Mouse (Mus musculus): ENCODE data around the gene Ccndbp1. TPM values are rescaled to one million over a fixed set of nuclear protein-coding genes. Genes with fewer than 3 reads are reported as not detected.

Gene Ccndbp1
- total and polyA plus RNA-seq, 3 experiments = 23.4 to 38.8 (median 33.4) TPM

DNA sequence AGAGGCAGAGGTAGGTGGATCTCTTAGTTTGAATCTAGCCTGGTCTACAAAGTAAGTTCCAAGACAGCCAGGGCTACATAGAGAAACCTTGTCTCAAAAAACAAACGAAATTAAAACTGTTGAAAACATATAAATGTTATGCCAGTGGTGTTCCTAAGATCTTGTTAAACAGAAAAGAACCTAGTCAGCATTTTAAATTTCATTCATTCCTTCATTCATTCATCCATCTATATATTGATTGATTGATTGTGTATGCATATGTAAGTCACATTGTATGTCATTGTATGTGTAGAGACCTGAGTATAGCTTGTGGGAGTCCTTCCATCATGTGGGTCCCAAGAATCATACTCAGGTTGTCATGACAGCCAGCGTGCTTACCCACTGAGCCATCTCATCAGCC lies 7.3 kb downstream of the Ccndbp1 start:
- Histone ChIP-seq H3K79me2 (replicated peaks; ENCODE audit: control insufficient read depth, extremely low read depth, insufficient read depth, poor library complexity, severe bottlenecking) (no peaks in the 10 kb centered on the region), H3K9me3 (replicated peaks; ENCODE audit: low read length) (peaks cover 9% of the 10 kb centered on the region), H3K4me3 (replicated peaks in 1 of 3; ENCODE audit: low read depth in 2 of 3, low read length in 2 of 3, poor library complexity in 1 of 3) (no peak overlapping the region), H3K4me1 (ENCODE audit: control insufficient read depth in 1 of 2, insufficient read depth in 2 of 2) (peaks cover 0 to 12% of the 10 kb centered on the region in 2 experiments; a peak in 1 of 4 replicates), H3K9ac (ENCODE audit: insufficient read depth, low read depth) (no peak overlapping the region), H3K27me3 (replicated peaks) (no peaks in the 10 kb centered on the region), H3K4me2 (ENCODE audit: insufficient read depth, low read depth, poor library complexity, severe bottlenecking) (no peak overlapping the region), H3K36me3 (replicated peaks in 1 of 2; ENCODE audit: control insufficient read depth in 1 of 2, insufficient read depth in 1 of 2, low read length in 1 of 2) (peaks cover 32 to 62% of the 10 kb centered on the region in 2 experiments), H3K27ac (ENCODE audit: insufficient read depth, low read depth) (no peak overlapping the region)
- in situ Hi-C loops (cut with MboI; ENCODE audit: low pct_ligation_motif_present, low pct_unique_long_range_greater_than_20kb, low sequenced_read_pairs) (no loop called here), dilution Hi-C loops (cut with MboI; ENCODE audit: extremely low pct_ligation_motif_present, extremely low pct_unique_long_range_greater_than_20kb, low sequenced_read_pairs) (no loop called here)
- no peak for DNase-seq (ENCODE audit: extremely low read depth)
- TF ChIP-seq CHD2 (IDR thresholded peaks at IDR 0.05; ENCODE audit: low read length) (no peak), MAFK (IDR thresholded peaks at IDR 0.05; ENCODE audit: insufficient replicate concordance, low read length) (peak; percentile 64; the same call in 1 of the 2 replicates)

GRCm38 (mm10) chr2:121016226-121016625 lies 8.0 kb downstream of the Ccndbp1 start:
- Histone ChIP-seq H3K36me3 (replicated peaks in 1 of 2; ENCODE audit: control insufficient read depth in 1 of 2, insufficient read depth in 1 of 2, low read length in 1 of 2) (peaks cover 30 to 56% of the 10 kb centered on the region in 2 experiments), H3K79me2 (replicated peaks; ENCODE audit: control insufficient read depth, extremely low read depth, insufficient read depth, poor library complexity, severe bottlenecking) (no peaks in the 10 kb centered on the region), H3K9me3 (replicated peaks; ENCODE audit: low read length) (peaks cover 9% of the 10 kb centered on the region), H3K4me1 (ENCODE audit: control insufficient read depth in 1 of 2, insufficient read depth in 2 of 2) (peaks cover 0 to 12% of the 10 kb centered on the region in 2 experiments; a peak in 1 of 4 replicates), H3K27ac (ENCODE audit: insufficient read depth, low read depth) (no peak overlapping the region), H3K4me3 (replicated peaks in 1 of 3; ENCODE audit: low read depth in 2 of 3, low read length in 2 of 3, poor library complexity in 1 of 3) (no peak overlapping the region), H3K27me3 (replicated peaks) (no peaks in the 10 kb centered on the region), H3K4me2 (ENCODE audit: insufficient read depth, low read depth, poor library complexity, severe bottlenecking) (no peak overlapping the region), H3K9ac (ENCODE audit: insufficient read depth, low read depth) (no peak overlapping the region)
- no peak for DNase-seq (ENCODE audit: extremely low read depth)
- dilution Hi-C loops (cut with MboI; ENCODE audit: extremely low pct_ligation_motif_present, extremely low pct_unique_long_range_greater_than_20kb, low sequenced_read_pairs) (no loop called here), in situ Hi-C loops (cut with MboI; ENCODE audit: low pct_ligation_motif_present, low pct_unique_long_range_greater_than_20kb, low sequenced_read_pairs) (no loop called here)
- TF ChIP-seq POLR2A (IDR thresholded peaks at IDR 0.05; ENCODE audit: low read depth, low read length) (no peak), UBTF (IDR thresholded peaks at IDR 0.05; ENCODE audit: low read depth, low read length) (no peak), ETS1 (conservative IDR thresholded peaks at IDR 0.05; ENCODE audit: low read depth, low read length) (no peak), ELF1 (IDR thresholded peaks at IDR 0.05; ENCODE audit: low read depth, low read length) (no peak)

DNA sequence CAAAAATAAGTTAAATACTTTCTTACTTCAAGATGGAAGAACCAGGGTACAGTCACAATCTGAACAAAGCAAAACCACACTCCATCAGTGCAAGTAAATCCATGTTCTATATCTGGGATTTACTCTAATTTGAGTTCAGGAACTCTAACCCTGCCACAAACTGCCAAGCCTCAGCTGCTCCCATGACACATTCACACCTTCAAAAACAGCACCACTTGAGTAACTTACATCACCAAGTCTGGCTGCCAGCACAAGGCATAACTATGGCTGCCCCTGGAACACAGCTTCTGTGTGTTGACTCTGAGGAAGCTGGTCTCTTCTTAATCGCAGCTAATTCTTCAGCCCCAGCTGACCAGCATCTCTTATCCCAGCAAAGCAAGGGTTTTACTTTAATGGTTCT lies 8.9 kb downstream of the Ccndbp1 start:
- Histone ChIP-seq H3K79me2 (replicated peaks; ENCODE audit: control insufficient read depth, extremely low read depth, insufficient read depth, poor library complexity, severe bottlenecking) (no peaks in the 10 kb centered on the region), H3K27ac (ENCODE audit: insufficient read depth, low read depth) (no peak overlapping the region), H3K9ac (ENCODE audit: insufficient read depth, low read depth) (no peak overlapping the region), H3K4me2 (ENCODE audit: insufficient read depth, low read depth, poor library complexity, severe bottlenecking) (no peak overlapping the region), H3K27me3 (replicated peaks) (no peaks in the 10 kb centered on the region), H3K9me3 (replicated peaks; ENCODE audit: low read length) (peaks cover 9% of the 10 kb centered on the region), H3K4me3 (replicated peaks in 1 of 3; ENCODE audit: low read depth in 2 of 3, low read length in 2 of 3, poor library complexity in 1 of 3) (no peak overlapping the region), H3K36me3 (replicated peaks in 1 of 2; ENCODE audit: control insufficient read depth in 1 of 2, insufficient read depth in 1 of 2, low read length in 1 of 2) (peaks cover 26 to 49% of the 10 kb centered on the region in 2 experiments), H3K4me1 (ENCODE audit: control insufficient read depth in 1 of 2, insufficient read depth in 2 of 2) (peaks cover 0 to 12% of the 10 kb centered on the region in 2 experiments; a peak in 1 of 4 replicates)
- no peak for DNase-seq (ENCODE audit: extremely low read depth)
- in situ Hi-C loops (cut with MboI; ENCODE audit: low pct_ligation_motif_present, low pct_unique_long_range_greater_than_20kb, low sequenced_read_pairs) = no loop called here
- no peak for TF ChIP-seq CHD1 (IDR thresholded peaks at IDR 0.05; ENCODE audit: low read depth, low read length)
- no peak for TF ChIP-seq POLR2AphosphoS2 (IDR thresholded peaks at IDR 0.05; ENCODE audit: low read depth, low read length)
- no peak for TF ChIP-seq RCOR1 (conservative IDR thresholded peaks at IDR 0.05; ENCODE audit: low read depth, low read length)
- TF ChIP-seq ZNF384 (IDR thresholded peaks at IDR 0.05; ENCODE audit: low read depth, low read length) = no peak
- no peak for TF ChIP-seq MAX (IDR thresholded peaks at IDR 0.05; ENCODE audit: low read length)
- no peak for TF ChIP-seq NRF1 (IDR thresholded peaks at IDR 0.05; ENCODE audit: low read depth, low read length)
- TF ChIP-seq ELF1 (IDR thresholded peaks at IDR 0.05; ENCODE audit: low read depth, low read length) = no peak
- TF ChIP-seq SIN3A (IDR thresholded peaks at IDR 0.05; ENCODE audit: low read length) = no peak
- dilution Hi-C loops (cut with MboI; ENCODE audit: extremely low pct_ligation_motif_present, extremely low pct_unique_long_range_greater_than_20kb, low sequenced_read_pairs) = no loop called here

Data from CH12.LX (cell line).